Mouse (Mus musculus) ES-Bruce4 (cell line): ENCODE measurements around the gene Sstr1.

Experiments
- CTCF ChIP-seq: IDR thresholded peaks from one replicate; pipeline ENCODE4 v1.8.1; 2011; ENCODE audit warnings: low read depth, low read length
- EP300 ChIP-seq: IDR thresholded peaks from 2 replicates; pipeline ENCODE4 v1.6.1; 2011; ENCODE audit warnings: low read depth, low read length; ENCODE audit not compliant: insufficient read depth
- POLR2A ChIP-seq: IDR thresholded peaks from one replicate; pipeline ENCODE4 v1.8.1; 2011; ENCODE audit warnings: low read length; ENCODE audit not compliant: insufficient read depth

GRCm38 (mm10) chr12:58225644-58226043 lies 14.1 kb downstream of the Sstr1 start:
- TF ChIP-seq CTCF (no peak), EP300 (no peak), POLR2A (no peak)
